Mouse (Mus musculus) hindbrain, embryonic 16.5 days (tissue): ENCODE data around the gene Timm9. TPM values are rescaled to one million over a fixed set of nuclear protein-coding genes. Genes with fewer than 3 reads are reported as not detected.

Experiments used
- ATAC-seq: fragments of 200-750 bp; cut with Nextera tagmentation; 2 replicates; pipeline ENCODE4 v1.8.0; 2017; ENCODE audit warnings: moderate TSS enrichment, moderate library complexity
- H3K27ac ChIP-seq: fragments of 300-500 bp; sonication (generic); 2 replicates; pipeline ENCODE4 v1.5.1; 2014; ENCODE audit warnings: low read depth, mild to moderate bottlenecking, control low read depth, low read length, moderate library complexity
- H3K27me3 ChIP-seq: fragments of 300-500 bp; sonication (generic); replicated peaks from 2 replicates; pipeline ENCODE4 v1.6.1; 2014; ENCODE audit warnings: low read length; ENCODE audit not compliant: control insufficient read depth, insufficient read depth
- H3K36me3 ChIP-seq: fragments of 300-500 bp; sonication (generic); 2 replicates; pipeline ENCODE4 v1.6.1; 2014; ENCODE audit warnings: mild to moderate bottlenecking, low read length, moderate library complexity, mixed read lengths; ENCODE audit not compliant: control insufficient read depth, insufficient read depth
- H3K4me1 ChIP-seq: fragments of 300-500 bp; sonication (generic); 2 replicates; pipeline ENCODE4 v1.6.1; 2014; ENCODE audit warnings: low read depth, low read length; ENCODE audit not compliant: control insufficient read depth, insufficient read depth
- H3K4me2 ChIP-seq: fragments of 300-500 bp; sonication (generic); 2 replicates; pipeline ENCODE4 v1.6.1; 2014; ENCODE audit warnings: mild to moderate bottlenecking, low read length, control low read depth, moderate library complexity
- H3K4me3 ChIP-seq: fragments of 300-500 bp; sonication (generic); 2 replicates; pipeline ENCODE4 v1.5.1; 2014; ENCODE audit warnings: mild to moderate bottlenecking, low read length, control low read depth, moderate library complexity
- H3K9ac ChIP-seq: fragments of 300-500 bp; sonication (generic); 2 replicates; pipeline ENCODE4 v1.6.1; 2014; ENCODE audit warnings: low read depth, mild to moderate bottlenecking, control low read depth, low read length, moderate library complexity
- H3K9me3 ChIP-seq: fragments of 300-500 bp; sonication (generic); 2 replicates; pipeline ENCODE4 v1.6.1; 2014; ENCODE audit warnings: mild to moderate bottlenecking, low read length, moderate library complexity; ENCODE audit not compliant: control insufficient read depth
- WGBS: fragments of 180-500 bp; shearing (Covaris S2); extraction: QIAGEN DNeasy Blood & Tissue Kit; methylation state at CpG from one replicate; pipeline ENCODE4 v1.1.7; 2014; 5-methylcytosine and 5-hydroxymethylcytosine counted together
- polyA plus RNA-seq: library from polyadenylated mRNA; unstranded; fragments of >200 nt; fragmentation: Nextera tagmentation; extraction: Ambion mirVana; gene quantifications from 2 replicates; pipeline ENCODE4 v1.2.1, GENCODE M21; 2015

The Timm9 gene
- polyA plus RNA-seq, 1 experiment from 2014 or later = 118 TPM

DNA sequence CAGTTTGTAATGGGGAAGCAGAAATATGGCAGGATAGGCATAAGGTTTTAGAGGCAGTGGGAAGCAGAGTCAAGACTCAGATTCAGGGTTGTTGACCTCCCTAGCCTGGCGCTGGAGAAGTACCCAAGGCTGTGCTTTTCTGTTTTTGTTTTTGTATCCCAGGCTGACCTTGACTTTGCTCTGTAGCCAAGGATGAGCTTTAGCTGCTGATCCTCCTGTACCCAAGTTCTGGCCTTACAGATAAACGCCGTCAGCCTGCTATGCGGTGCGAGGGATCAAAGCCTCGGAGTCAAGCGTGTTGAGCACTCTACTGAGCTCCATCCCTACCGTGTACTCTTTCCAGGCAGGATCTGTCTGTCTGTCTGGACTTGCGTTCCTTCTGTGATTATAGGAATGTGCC lies 12.3 kb upstream of the Timm9 start:
- no peaks in the 10 kb centered on the region for H3K27me3 ChIP-seq
- no peak overlapping the region for H3K9ac ChIP-seq
- no peak overlapping the region for H3K4me3 ChIP-seq
- H3K4me1 ChIP-seq = no peaks in the 10 kb centered on the region
- H3K36me3 ChIP-seq = peaks cover 23% of the 10 kb centered on the region
- no peak for ATAC-seq
- WGBS = 98% methylated on average over 9 of the region's 9 CpGs
- no peak overlapping the region for H3K27ac ChIP-seq
- no peak overlapping the region for H3K4me2 ChIP-seq
- H3K9me3 ChIP-seq = no peaks in the 10 kb centered on the region

DNA sequence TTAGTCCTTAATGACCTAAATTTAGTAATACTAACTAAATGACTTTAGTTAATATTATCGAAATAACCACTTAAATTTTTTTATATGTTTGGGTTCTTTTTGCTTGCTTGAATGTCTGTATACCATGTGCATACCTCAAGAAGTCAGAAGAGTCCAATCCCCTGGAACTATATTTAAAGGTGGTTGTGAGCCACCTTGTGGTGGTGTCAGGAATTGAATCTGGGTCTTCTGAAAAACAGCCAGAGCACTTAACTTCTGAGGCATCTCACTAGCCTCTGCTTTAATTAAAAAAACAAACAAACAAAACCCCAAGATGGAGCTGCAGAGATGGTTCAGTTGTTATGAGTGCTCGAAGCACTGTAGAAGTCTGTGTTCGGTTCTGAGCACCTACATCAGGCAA lies 11.2 kb upstream of the Timm9 start:
- no peaks in the 10 kb centered on the region for H3K9me3 ChIP-seq
- no peaks in the 10 kb centered on the region for H3K27me3 ChIP-seq
- no peak overlapping the region for H3K27ac ChIP-seq
- no peak overlapping the region for H3K9ac ChIP-seq
- 89% methylated on average over 3 of the region's 3 CpGs for WGBS
- no peaks in the 10 kb centered on the region for H3K4me1 ChIP-seq
- no peak overlapping the region for H3K4me2 ChIP-seq
- peaks cover 20% of the 10 kb centered on the region for H3K36me3 ChIP-seq
- no peak for ATAC-seq
- no peak overlapping the region for H3K4me3 ChIP-seq

DNA sequence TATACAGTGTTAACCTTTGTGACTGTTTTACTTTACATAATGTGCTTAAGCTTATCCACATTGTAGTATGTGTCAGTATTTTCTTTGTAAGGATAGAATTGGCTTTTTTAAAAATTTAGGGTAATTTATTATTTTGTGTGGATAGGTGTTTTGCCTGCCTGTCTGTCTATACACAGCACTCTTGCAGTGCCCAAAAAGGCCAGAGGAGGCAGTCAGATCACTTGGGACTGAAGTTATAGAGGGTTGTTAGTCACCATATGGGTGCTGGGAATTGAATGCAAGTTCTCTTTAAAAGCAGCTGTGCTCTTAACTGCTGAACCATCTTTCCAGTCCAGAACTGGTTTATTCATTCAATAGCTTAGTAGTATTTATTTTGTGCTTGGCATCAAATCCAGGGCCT lies 4.7 kb upstream of the Timm9 start:
- no peaks in the 10 kb centered on the region for H3K27me3 ChIP-seq
- H3K4me3 ChIP-seq = no peak overlapping the region
- no peak overlapping the region for H3K27ac ChIP-seq
- H3K4me2 ChIP-seq = no peak overlapping the region
- peaks cover 15% of the 10 kb centered on the region for H3K4me1 ChIP-seq
- no peak for ATAC-seq
- H3K36me3 ChIP-seq = peaks cover 10% of the 10 kb centered on the region
- no peaks in the 10 kb centered on the region for H3K9me3 ChIP-seq
- no peak overlapping the region for H3K9ac ChIP-seq

DNA sequence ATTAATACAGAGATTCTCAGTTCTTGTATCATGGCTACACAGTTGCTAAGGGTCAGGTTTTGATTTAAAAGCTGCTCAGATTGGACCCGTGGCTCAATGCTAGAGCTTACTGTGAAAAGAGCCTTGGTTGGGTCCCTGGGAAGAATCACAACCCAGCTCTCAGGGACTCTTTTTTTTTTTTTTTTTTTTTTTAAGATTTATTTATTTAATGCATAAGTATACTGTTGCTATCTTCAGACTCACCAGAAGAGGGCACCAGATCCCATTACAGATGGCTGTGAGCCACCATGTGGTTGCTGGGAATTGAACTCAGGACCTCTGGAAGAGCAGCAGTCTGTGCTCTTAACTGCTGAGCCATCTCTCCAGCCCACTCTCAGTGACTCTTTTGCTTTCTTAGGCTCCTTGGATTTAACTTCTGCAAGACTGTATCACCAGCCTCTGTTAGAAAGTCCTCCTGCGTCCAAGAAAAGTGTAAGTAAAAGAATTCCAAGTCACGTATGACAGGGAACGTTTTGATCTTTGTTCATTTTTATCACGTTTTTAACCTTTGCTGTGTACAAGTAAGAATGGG lies 2.9 kb upstream of the Timm9 start:
- Histone ChIP-seq H3K27ac (no peak overlapping the region), H3K4me3 (no peak overlapping the region), H3K9me3 (no peaks in the 10 kb centered on the region), H3K4me2 (peak overlapping the region; percentile 19), H3K27me3 (no peaks in the 10 kb centered on the region), H3K4me1 (peaks cover 24% of the 10 kb centered on the region), H3K9ac (no peak overlapping the region), H3K36me3 (peaks cover 7% of the 10 kb centered on the region)
- ATAC-seq = no peak
- 83% methylated on average over 5 of the region's 5 CpGs for WGBS

DNA sequence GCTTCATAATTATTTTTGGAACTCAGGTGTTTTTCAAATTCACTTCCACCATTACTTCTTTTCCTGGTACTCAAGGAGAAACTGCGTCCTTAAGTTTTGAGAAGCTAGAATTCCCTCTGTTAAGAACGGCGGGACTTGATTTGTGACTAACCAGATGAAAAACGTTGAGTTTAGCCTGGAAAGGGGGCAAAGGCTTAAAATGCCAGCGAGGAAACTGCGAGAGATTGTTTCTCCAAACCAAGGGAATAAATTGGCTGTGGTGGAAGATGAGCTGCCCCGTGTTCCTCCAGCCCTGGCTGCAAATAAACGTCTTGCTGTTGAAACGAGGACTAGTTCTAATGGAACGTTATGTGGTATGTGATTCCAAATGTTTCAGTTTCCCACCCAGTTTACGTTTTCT lies 1.2 kb upstream of the Timm9 start:
- H3K9ac ChIP-seq = peak overlapping the region; percentile 60
- H3K4me2 ChIP-seq = peak overlapping the region; percentile 93
- H3K4me3 ChIP-seq = peak overlapping the region; percentile 74
- peaks cover 24% of the 10 kb centered on the region for H3K4me1 ChIP-seq
- H3K27me3 ChIP-seq = no peaks in the 10 kb centered on the region
- WGBS = 8% methylated on average over 11 of the region's 11 CpGs
- H3K36me3 ChIP-seq = peaks cover 7% of the 10 kb centered on the region
- no peaks in the 10 kb centered on the region for H3K9me3 ChIP-seq
- ATAC-seq = no peak
- no peak overlapping the region for H3K27ac ChIP-seq

DNA sequence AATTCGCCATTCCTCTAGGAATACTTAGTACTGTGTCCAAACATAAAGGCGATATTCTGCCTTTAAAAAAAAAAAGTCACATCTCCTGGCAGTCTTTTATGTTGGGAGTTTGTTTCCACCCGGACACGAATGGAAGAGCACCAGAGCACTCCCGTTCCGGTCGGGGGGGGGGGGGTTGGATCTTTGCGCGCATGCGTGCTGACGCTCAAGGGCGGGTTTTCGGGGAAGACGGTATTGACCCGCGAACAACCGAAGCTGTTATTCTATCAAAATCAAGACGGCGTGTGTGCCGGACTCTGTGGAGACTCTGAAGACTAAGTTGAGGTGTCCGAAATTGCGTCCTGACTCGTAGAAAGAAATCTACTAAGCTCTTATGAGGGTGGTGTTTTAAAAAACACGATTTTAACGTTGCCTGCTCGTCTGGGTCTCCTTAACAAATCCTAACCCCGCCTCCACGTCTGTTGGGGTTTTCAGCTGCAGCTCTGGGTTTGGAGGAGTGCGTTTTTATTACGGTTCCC lies 549 bp upstream of the Timm9 start:
- peaks cover 10% of the 10 kb centered on the region for H3K36me3 ChIP-seq
- H3K27me3 ChIP-seq = no peaks in the 10 kb centered on the region
- H3K9ac ChIP-seq = peak overlapping the region; percentile 93
- WGBS = under 1% methylated on average over 30 of the region's 30 CpGs
- peak; percentile 86 for ATAC-seq
- peaks cover 24% of the 10 kb centered on the region for H3K4me1 ChIP-seq
- peak overlapping the region; percentile 74 for H3K4me3 ChIP-seq
- peak overlapping the region; percentile 78 for H3K27ac ChIP-seq
- H3K4me2 ChIP-seq = peak overlapping the region; percentile 93
- H3K9me3 ChIP-seq = no peaks in the 10 kb centered on the region

DNA sequence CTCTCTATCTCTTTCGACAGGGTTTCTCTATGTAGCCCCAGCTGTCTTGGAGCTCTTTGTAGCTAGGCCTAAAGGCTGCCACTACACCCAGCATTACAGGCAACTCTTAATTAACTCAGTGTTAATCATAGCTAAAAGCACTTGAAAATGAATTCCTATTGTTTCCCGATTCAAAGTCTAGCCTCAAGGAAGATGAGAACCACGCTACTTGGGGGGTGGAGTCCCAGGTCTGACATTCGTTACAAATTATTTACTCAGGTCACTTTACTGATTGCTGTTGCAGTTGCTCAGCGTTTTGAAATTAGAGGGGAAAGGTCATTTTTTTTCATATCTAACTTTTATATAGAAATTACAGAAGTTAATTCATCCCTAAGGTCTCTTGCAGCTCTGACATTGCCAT lies 903 bp downstream of the Timm9 start:
- H3K27me3 ChIP-seq = no peaks in the 10 kb centered on the region
- H3K9ac ChIP-seq = peak overlapping the region; percentile 25; the same call in 1 of the 2 replicates
- H3K36me3 ChIP-seq = peaks cover 3% of the 10 kb centered on the region
- H3K4me3 ChIP-seq = peak overlapping the region; percentile 74
- no peaks in the 10 kb centered on the region for H3K9me3 ChIP-seq
- peaks cover 24% of the 10 kb centered on the region for H3K4me1 ChIP-seq
- peak overlapping the region; percentile 73 for H3K4me2 ChIP-seq
- ATAC-seq = no peak
- 36% methylated on average over 5 of the region's 5 CpGs for WGBS
- H3K27ac ChIP-seq = no peak overlapping the region

DNA sequence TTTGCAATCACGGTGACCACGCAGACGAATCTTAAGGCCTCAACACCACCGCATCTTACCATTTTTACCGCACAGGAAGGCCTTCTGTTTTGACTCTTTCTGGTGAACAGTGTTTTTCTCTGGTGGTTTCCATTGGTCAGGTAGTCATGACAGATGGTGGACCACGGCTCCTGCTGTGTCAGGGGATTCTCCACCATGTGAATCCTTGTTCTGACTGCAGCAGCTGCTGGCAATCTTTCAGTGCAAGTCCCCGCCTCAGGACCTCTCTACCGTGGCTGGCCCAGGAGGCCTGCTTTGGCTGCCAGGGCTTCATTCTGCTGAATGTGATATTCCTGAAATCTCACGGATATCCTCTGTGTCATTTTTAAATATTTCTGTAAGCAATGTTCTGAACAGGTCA lies 13.2 kb downstream of the Timm9 start:
- Histone ChIP-seq H3K4me1 (no peaks in the 10 kb centered on the region), H3K27me3 (no peaks in the 10 kb centered on the region), H3K4me2 (no peak overlapping the region), H3K4me3 (no peak overlapping the region), H3K9me3 (no peaks in the 10 kb centered on the region), H3K36me3 (peaks cover 9% of the 10 kb centered on the region), H3K27ac (no peak overlapping the region), H3K9ac (no peak overlapping the region)
- WGBS = 78% methylated on average over 9 of the region's 9 CpGs
- no peak; the same call in 1 of the 2 replicates for ATAC-seq

DNA sequence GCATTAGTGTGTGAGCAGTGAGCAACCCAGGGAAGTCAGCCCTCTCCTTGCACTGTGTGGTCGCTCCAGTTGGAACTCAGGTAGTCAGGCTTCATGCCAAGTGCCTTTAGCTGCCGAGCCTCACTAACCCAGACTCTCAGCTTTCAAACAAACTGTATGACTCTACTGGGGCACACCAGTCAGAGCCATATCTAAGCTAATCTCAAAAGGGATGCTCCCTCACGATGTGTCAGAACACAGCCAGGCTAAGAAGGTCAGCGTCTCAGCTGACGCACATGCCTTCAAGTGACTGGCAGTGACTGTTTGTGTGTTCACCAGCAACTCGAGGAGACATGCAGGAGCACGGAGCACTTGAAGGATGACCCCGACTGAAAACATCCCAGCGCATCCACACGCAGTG lies 13.8 kb downstream of the Timm9 start:
- Histone ChIP-seq H3K27me3 (no peaks in the 10 kb centered on the region), H3K9me3 (no peaks in the 10 kb centered on the region), H3K9ac (no peak overlapping the region), H3K27ac (no peak overlapping the region), H3K4me2 (no peak overlapping the region), H3K36me3 (peaks cover 9% of the 10 kb centered on the region), H3K4me1 (no peaks in the 10 kb centered on the region), H3K4me3 (no peak overlapping the region)
- 90% methylated on average over 10 of the region's 10 CpGs for WGBS
- no peak for ATAC-seq
